Mouse (Mus musculus) MEL (cell line): ENCODE results near the gene Hist1h2aa. TPM values are rescaled to one million over a fixed set of nuclear protein-coding genes. Genes with fewer than 3 reads are reported as not detected.

Experiments used
- DNase-seq: peaks from one replicate; pipeline ENCODE4 v3.0.0; 2011; ENCODE audit warnings: low read depth, low spot score
- H3K27ac ChIP-seq: 2 replicates; pipeline ENCODE4 v1.5.1; 2012; ENCODE audit warnings: low read depth, mild to moderate bottlenecking, control low read depth, low read length, moderate library complexity; ENCODE audit not compliant: control insufficient read depth
- H3K27me3 ChIP-seq, 2 experiments: fragments of 150-350 bp in 1 of 2; sonication (generic) in 1 of 2; 2 replicates each; pipeline ENCODE4 v1.6.1; 2012; ENCODE audit warnings: low read length in 2 of 2, mild to moderate bottlenecking in 2 of 2, improper control_type of control experiment in 1 of 2, moderate library complexity in 1 of 2; ENCODE audit not compliant: insufficient read depth in 2 of 2, control insufficient read depth in 1 of 2
- H3K36me3 ChIP-seq, 2 experiments: 2 replicates each; pipeline ENCODE4 v1.6.1; 2012 to 2014; ENCODE audit warnings: low read length in 2 of 2, improper control_type of control experiment in 1 of 2, inconsistent platforms in 1 of 2, mild to moderate bottlenecking in 1 of 2; ENCODE audit not compliant: insufficient read depth in 2 of 2, control insufficient read depth in 1 of 2
- H3K4me1 ChIP-seq, 2 experiments: fragments of 150-350 bp in 1 of 2; sonication (generic) in 1 of 2; 2 replicates each; pipeline ENCODE4 v1.6.1; 2012; ENCODE audit warnings: low read length in 2 of 2, improper control_type of control experiment in 1 of 2, mild to moderate bottlenecking in 1 of 2; ENCODE audit not compliant: insufficient read depth in 2 of 2, control insufficient read depth in 1 of 2
- H3K4me3 ChIP-seq, 2 experiments: fragments of 150-350 bp in 1 of 2; sonication (generic) in 1 of 2; 2 replicates each; pipeline ENCODE4 v1.5.1; 2012; ENCODE audit warnings: low read depth in 2 of 2, low read length in 2 of 2, mild to moderate bottlenecking in 2 of 2, moderate library complexity in 2 of 2, control low read depth in 1 of 2, improper control_type of control experiment in 1 of 2; ENCODE audit not compliant: control insufficient read depth in 1 of 2, insufficient read depth in 1 of 2
- H3K79me2 ChIP-seq: 2 replicates; pipeline ENCODE4 v1.6.1; 2012; ENCODE audit warnings: mild to moderate bottlenecking, low read length, moderate library complexity; ENCODE audit not compliant: control insufficient read depth, poor library complexity, insufficient read depth
- H3K9ac ChIP-seq: 2 replicates; pipeline ENCODE4 v1.6.1; 2012; ENCODE audit warnings: low read depth, mild to moderate bottlenecking, control low read depth, low read length, moderate library complexity; ENCODE audit not compliant: control insufficient read depth, poor library complexity, severe bottlenecking
- H3K9me3 ChIP-seq: fragments of 150-350 bp; sonication (generic); replicated peaks from 2 replicates; pipeline ENCODE4 v1.6.1; 2012; ENCODE audit warnings: mild to moderate bottlenecking, low read length, improper control_type of control experiment, moderate library complexity; ENCODE audit not compliant: insufficient read depth
- BHLHE40 ChIP-seq: IDR thresholded peaks from 2 replicates; pipeline ENCODE4 v1.6.1; 2012; ENCODE audit warnings: low read depth, mild to moderate bottlenecking, inconsistent platforms, low read length, improper control_type of control experiment, borderline replicate concordance
- CHD1 ChIP-seq: IDR thresholded peaks from 2 replicates; pipeline ENCODE4 v1.6.1; 2012; ENCODE audit warnings: low read depth, mild to moderate bottlenecking, inconsistent platforms, low read length, improper control_type of control experiment
- CHD2 ChIP-seq: IDR thresholded peaks from 2 replicates; pipeline ENCODE4 v1.6.1; 2011; ENCODE audit warnings: low read length, improper control_type of control experiment
- E2F4 ChIP-seq: IDR thresholded peaks from 2 replicates; pipeline ENCODE4 v1.6.1; 2011; ENCODE audit warnings: low read depth, low read length, improper control_type of control experiment, borderline replicate concordance
- ELF1 ChIP-seq: IDR thresholded peaks from 2 replicates; pipeline ENCODE4 v1.6.1; 2014; ENCODE audit warnings: low read depth, mild to moderate bottlenecking, inconsistent platforms, low read length, improper control_type of control experiment, moderate library complexity
- EP300 ChIP-seq, 2 experiments: IDR thresholded peaks; 2 replicates each; pipeline ENCODE4 v1.6.1; 2011; ENCODE audit warnings: improper control_type of control experiment in 2 of 2, low read length in 2 of 2, low read depth in 1 of 2, mild to moderate bottlenecking in 1 of 2
- ETS1 ChIP-seq: IDR thresholded peaks from 2 replicates; pipeline ENCODE4 v1.6.1; 2012; ENCODE audit warnings: low read depth, mild to moderate bottlenecking, inconsistent platforms, low read length, improper control_type of control experiment, moderate library complexity
- GATA1 ChIP-seq: IDR thresholded peaks from 2 replicates; pipeline ENCODE4 v1.6.1; 2011; ENCODE audit warnings: low read depth, low read length, improper control_type of control experiment
- HCFC1 ChIP-seq: IDR thresholded peaks from 2 replicates; pipeline ENCODE4 v1.6.1; 2012; ENCODE audit warnings: low read depth, mild to moderate bottlenecking, inconsistent platforms, low read length, improper control_type of control experiment, moderate library complexity
- KAT2A ChIP-seq: conservative IDR thresholded peaks from 2 replicates; pipeline ENCODE4 v1.6.1; 2012; ENCODE audit warnings: low read depth, low read length, improper control_type of control experiment, inconsistent platforms
- MAFK ChIP-seq: IDR thresholded peaks from 2 replicates; pipeline ENCODE4 v1.6.1; 2011; ENCODE audit warnings: low read depth, mild to moderate bottlenecking, low read length, improper control_type of control experiment, borderline replicate concordance
- MAX ChIP-seq: IDR thresholded peaks from 2 replicates; pipeline ENCODE4 v1.6.1; 2011; ENCODE audit warnings: low read length, improper control_type of control experiment
- MAZ ChIP-seq: IDR thresholded peaks from 2 replicates; pipeline ENCODE4 v1.6.1; 2012; ENCODE audit warnings: low read depth, mild to moderate bottlenecking, inconsistent platforms, low read length, improper control_type of control experiment
- MXI1 ChIP-seq: IDR thresholded peaks from 2 replicates; pipeline ENCODE4 v1.6.1; 2011; ENCODE audit warnings: mild to moderate bottlenecking, low read depth, low read length, improper control_type of control experiment
- MYB ChIP-seq: IDR thresholded peaks from 2 replicates; pipeline ENCODE4 v1.6.1; 2011; ENCODE audit warnings: mild to moderate bottlenecking, low read depth, low read length, improper control_type of control experiment
- MYC ChIP-seq: IDR thresholded peaks from 2 replicates; pipeline ENCODE4 v1.6.1; 2011; ENCODE audit warnings: low read depth, mild to moderate bottlenecking, low read length, improper control_type of control experiment, moderate library complexity
- NELFE ChIP-seq: IDR thresholded peaks from 2 replicates; pipeline ENCODE4 v1.6.1; 2011; ENCODE audit warnings: low read depth, low read length, improper control_type of control experiment
- NRF1 ChIP-seq: IDR thresholded peaks from 2 replicates; pipeline ENCODE4 v1.6.1; 2014; ENCODE audit warnings: low read depth, mild to moderate bottlenecking, inconsistent platforms, low read length, improper control_type of control experiment, moderate library complexity; ENCODE audit not compliant: poor library complexity, insufficient read depth, severe bottlenecking
- POLR2A ChIP-seq, 2 experiments: IDR thresholded peaks; 2 replicates each; pipeline ENCODE4 v1.6.1; 2011 to 2012; ENCODE audit warnings: low read length in 2 of 2, mild to moderate bottlenecking in 2 of 2, control low read depth in 1 of 2, improper control_type of control experiment in 1 of 2, low read depth in 1 of 2, moderate library complexity in 1 of 2; ENCODE audit not compliant: control insufficient read depth in 1 of 2, insufficient read depth in 1 of 2, poor library complexity in 1 of 2
- POLR2AphosphoS2 ChIP-seq: IDR thresholded peaks from 2 replicates; pipeline ENCODE4 v1.6.1; 2011; ENCODE audit warnings: low read length, improper control_type of control experiment
- POLR2AphosphoS5 ChIP-seq: IDR thresholded peaks from 2 replicates; pipeline ENCODE4 v1.6.1; 2012; ENCODE audit warnings: low read depth, borderline replicate concordance, mild to moderate bottlenecking, inconsistent platforms, low read length, moderate library complexity, mixed read lengths
- RAD21 ChIP-seq: IDR thresholded peaks from 2 replicates; pipeline ENCODE4 v1.6.1; 2011; ENCODE audit warnings: mild to moderate bottlenecking, low read depth, low read length, improper control_type of control experiment
- RCOR1 ChIP-seq: IDR thresholded peaks from 2 replicates; pipeline ENCODE4 v1.6.1; 2012; ENCODE audit warnings: low read depth, mild to moderate bottlenecking, inconsistent platforms, low read length, improper control_type of control experiment
- SIN3A ChIP-seq: IDR thresholded peaks from 2 replicates; pipeline ENCODE4 v1.6.1; 2012; ENCODE audit warnings: low read length, improper control_type of control experiment, inconsistent platforms
- SMC3 ChIP-seq: IDR thresholded peaks from 2 replicates; pipeline ENCODE4 v1.6.1; 2011; ENCODE audit warnings: low read depth, low read length, improper control_type of control experiment
- TAL1 ChIP-seq: IDR thresholded peaks from 2 replicates; pipeline ENCODE4 v1.6.1; 2012; ENCODE audit warnings: mild to moderate bottlenecking, inconsistent platforms, low read length, moderate library complexity, mixed read lengths
- TCF12 ChIP-seq: IDR thresholded peaks from 2 replicates; pipeline ENCODE4 v1.6.1; 2014; ENCODE audit warnings: low read depth, mild to moderate bottlenecking, inconsistent platforms, low read length, improper control_type of control experiment, moderate library complexity
- UBTF ChIP-seq: IDR thresholded peaks from 2 replicates; pipeline ENCODE4 v1.6.1; 2012; ENCODE audit warnings: low read depth, mild to moderate bottlenecking, inconsistent platforms, low read length, improper control_type of control experiment, moderate library complexity, borderline replicate concordance; ENCODE audit not compliant: insufficient read depth
- USF1 ChIP-seq: IDR thresholded peaks from 2 replicates; pipeline ENCODE4 v1.6.1; 2014; ENCODE audit warnings: low read depth, mild to moderate bottlenecking, inconsistent platforms, low read length, improper control_type of control experiment, moderate library complexity
- ZC3H11A ChIP-seq: IDR thresholded peaks from 2 replicates; pipeline ENCODE4 v1.6.1; 2012; ENCODE audit warnings: low read depth, mild to moderate bottlenecking, inconsistent platforms, low read length, improper control_type of control experiment
- ZKSCAN1 ChIP-seq: IDR thresholded peaks from 2 replicates; pipeline ENCODE4 v1.6.1; 2012; ENCODE audit warnings: low read depth, mild to moderate bottlenecking, inconsistent platforms, low read length, improper control_type of control experiment, moderate library complexity
- ZMIZ1 ChIP-seq: IDR thresholded peaks from 2 replicates; pipeline ENCODE4 v1.6.1; 2012; ENCODE audit warnings: low read depth, mild to moderate bottlenecking, inconsistent platforms, low read length, improper control_type of control experiment, moderate library complexity
- ZNF384 ChIP-seq: IDR thresholded peaks from 2 replicates; pipeline ENCODE4 v1.6.1; 2012; ENCODE audit warnings: low read depth, mild to moderate bottlenecking, inconsistent platforms, low read length, improper control_type of control experiment
- polyA plus RNA-seq, 2 experiments: library from polyadenylated mRNA; stranded (reverse) in 1 of 2; unstranded in 1 of 2; fragments of >175 nt in 1 of 2; fragments of >200 nt in 1 of 2; gene quantifications; 2 replicates each; pipeline versions ENCODE4 v1.2.1 to v1.2.4; 2012; ENCODE audit warnings: low replicate concordance in 2 of 2, low read depth in 1 of 2; ENCODE audit not compliant: insufficient read length in 2 of 2, insufficient read depth in 1 of 2, missing spikeins in 1 of 2
- total RNA-seq: library from RNA; depleted of rRNA; stranded (reverse); fragments of 300-350 nt; gene quantifications from 2 replicates; pipeline ENCODE4 v1.2.3, GENCODE M21; 2012

Hist1h2aa gene
- total and polyA plus RNA-seq, 3 experiments = 1.6 TPM; not detected in 2

DNA sequence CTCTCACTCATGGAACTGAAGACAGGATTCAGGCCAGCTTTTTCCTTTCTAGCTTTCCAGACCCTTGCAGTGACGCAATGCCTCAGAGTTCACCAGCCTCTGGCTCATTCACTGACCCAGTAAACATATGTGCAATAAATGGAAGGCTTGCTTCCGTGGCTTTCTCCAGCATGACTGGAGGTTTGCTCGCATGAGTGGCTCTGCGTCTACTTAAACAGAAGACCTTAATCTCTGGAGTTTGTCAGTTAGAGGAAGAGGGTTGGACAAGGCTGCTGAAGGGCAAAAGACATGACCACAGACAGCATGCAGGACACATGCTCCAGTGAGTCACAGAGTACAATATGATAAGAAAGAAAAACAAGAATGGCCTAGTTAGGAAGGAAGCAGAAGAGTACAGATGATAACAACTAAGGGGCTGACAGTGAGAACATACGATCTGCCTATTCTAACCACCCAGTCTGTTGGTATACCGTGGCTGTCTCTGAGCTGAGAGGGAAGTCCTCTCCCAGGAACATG, 20.4 kb upstream of the Hist1h2aa start (continued):
- TF ChIP-seq MAZ = 0 out of 2 replicates have a peak, but pooled peaks have one; percentile 58
- TF ChIP-seq USF1 = no peak; the same call in 1 of the 2 replicates

DNA sequence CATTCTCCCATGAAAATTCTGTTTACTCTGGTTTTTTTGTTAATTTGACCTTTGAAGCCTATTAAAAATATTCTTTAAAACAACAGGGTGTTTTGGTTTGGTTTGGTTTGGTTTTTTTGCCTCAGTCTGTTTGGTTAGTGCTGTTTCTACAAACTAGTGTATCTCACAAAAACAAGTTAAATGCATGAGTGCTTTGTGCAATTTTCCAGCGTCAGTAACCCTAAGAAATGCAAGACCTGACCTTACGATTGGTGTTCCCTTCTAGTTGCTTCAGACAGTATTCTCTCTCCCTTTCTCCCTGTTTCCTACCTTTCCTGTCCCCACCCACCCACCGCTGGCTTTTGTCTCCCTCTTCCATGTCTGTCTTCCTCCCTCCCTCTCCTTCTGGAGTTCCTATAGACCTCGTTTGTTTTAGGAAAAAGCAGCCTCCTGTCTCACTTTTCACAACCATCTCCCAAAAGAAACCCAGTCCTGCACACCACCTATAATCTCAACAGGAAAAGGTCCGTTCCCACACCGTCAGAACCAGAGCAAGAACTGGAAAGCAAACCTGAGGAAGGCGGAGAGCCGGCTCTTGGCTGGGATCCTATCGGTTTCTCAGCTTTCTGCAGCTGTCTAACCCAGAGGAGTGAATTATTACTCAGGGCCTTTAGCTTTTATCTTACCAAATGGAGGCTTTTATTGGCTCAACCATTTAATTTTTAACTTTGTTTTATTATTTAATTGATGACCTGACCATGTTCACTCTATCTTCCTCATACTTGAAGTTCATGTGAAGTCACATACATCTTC, 19.7 kb upstream of the Hist1h2aa start, which contains the start of gene Slc17a4:
TSS of gene Slc17a4 (minus strand) at position 634 of the 792 bp plus-strand sequence.
- Histone ChIP-seq H3K4me1 (peaks cover 26 to 45% of the 10 kb centered on the region in 2 experiments), H3K9ac (peak within 1 kb of the TSS; percentile 37), H3K36me3 (peaks cover 0 to 46% of the 10 kb centered on the region in 2 experiments; a peak in 2 of 4 replicates), H3K27me3 (no peaks in the 10 kb centered on the region), H3K27ac (peak within 1 kb of the TSS; percentile 93), H3K79me2 (no peaks in the 10 kb centered on the region), H3K9me3 (no peaks in the 10 kb centered on the region), H3K4me3 (peak within 1 kb of the TSS; percentile 33 to 39)
- peak; percentile 83 for DNase-seq
- TF ChIP-seq MYC (no peak), CHD1 (no peak), GATA1 (peak; percentile 83), SIN3A (peak; percentile 56), ZC3H11A (no peak; the same call in 1 of the 2 replicates), ETS1 (peak; percentile 93), ELF1 (no peak), E2F4 (no peak), ZKSCAN1 (no peak), NRF1 (no peak), HCFC1 (no peak), MAZ (no peak), USF1 (no peak), UBTF (no peak), EP300 (IDR thresholded peaks at IDR 0.05; ENCODE audit: low read depth in 1 of 2, low read length in 2 of 2) (peak; percentile 84 to 86), MAFK (0 out of 2 replicates have a peak, but pooled peaks have one; percentile 19), ZNF384 (no peak), BHLHE40 (peak; percentile 60; the same call in 1 of the 2 replicates), POLR2AphosphoS2 (no peak), KAT2A (no peak), TCF12 (peak; percentile 82), RCOR1 (peak; percentile 80), TAL1 (peak; percentile 79), NELFE (no peak), POLR2A (IDR thresholded peaks at IDR 0.05; ENCODE audit: control insufficient read depth in 1 of 2, insufficient read depth in 1 of 2, low read depth in 1 of 2, low read length in 2 of 2, poor library complexity in 1 of 2) (no peak), MYB (0 out of 2 replicates have a peak, but pooled peaks have one; percentile 23), ZMIZ1 (no peak), MAX (no peak), MXI1 (0 out of 2 replicates have a peak, but pooled peaks have one; percentile 39), CHD2 (no peak), POLR2AphosphoS5 (no peak), SMC3 (no peak), RAD21 (no peak)
